Mouse (Mus musculus): ENCODE data around the gene Cd40lg. TPM values are rescaled to one million over a fixed set of nuclear protein-coding genes. Genes with fewer than 3 reads are reported as not detected.

The Cd40lg gene
- polyA plus RNA-seq, 1 experiment from 2014 or later: not detected

Other genes starting within 250 kb of the Cd40lg start
- not detected in 2 replicates for gene Brs3, start 169.1 kb upstream of the Cd40lg start, polyA plus RNA-seq (2016; fragmentation: Nextera tagmentation; extraction: Ambion mirVana)
- 93.0 and 102 TPM in 2 replicates for gene Htatsf1, start 158.6 kb upstream of the Cd40lg start, polyA plus RNA-seq (2016; fragmentation: Nextera tagmentation; extraction: Ambion mirVana)
- gene Vgll1, start 124.0 kb upstream of the Cd40lg start, polyA plus RNA-seq (2016; fragmentation: Nextera tagmentation; extraction: Ambion mirVana): 0.13 and 0.14 TPM in 2 replicates
- 9.3 and 10.9 TPM in 2 replicates for gene Arhgef6, start 126.6 kb downstream of the Cd40lg start, polyA plus RNA-seq (2016; fragmentation: Nextera tagmentation; extraction: Ambion mirVana)
- 245 and 255 TPM in 2 replicates for gene Rbmx, start 180.9 kb downstream of the Cd40lg start, polyA plus RNA-seq (2016; fragmentation: Nextera tagmentation; extraction: Ambion mirVana)
- gene Gm364, start 197.0 kb downstream of the Cd40lg start, polyA plus RNA-seq (2016; fragmentation: Nextera tagmentation; extraction: Ambion mirVana): not detected in 2 replicates